Mouse (Mus musculus) megakaryocyte, embryonic 14.5 days (primary cell): ENCODE results near the gene Ankrd1. TPM values are rescaled to one million over a fixed set of nuclear protein-coding genes. Genes with fewer than 3 reads are reported as not detected.

ENCODE experiments used
- H3K27me3 ChIP-seq: replicated peaks from 2 replicates; pipeline ENCODE3; 2012; ENCODE audit warnings: inconsistent platforms
- H3K36me3 ChIP-seq: replicated peaks from 2 replicates; pipeline ENCODE3; 2012; ENCODE audit warnings: low read length, inconsistent platforms, mixed read lengths
- H3K4me1 ChIP-seq: 2 replicates; pipeline ENCODE4 v1.6.1; 2012; ENCODE audit warnings: inconsistent platforms
- H3K4me3 ChIP-seq: replicated peaks from 2 replicates; pipeline ENCODE3; 2012; ENCODE audit warnings: moderate library complexity, mild to moderate bottlenecking, inconsistent platforms
- H3K9me3 ChIP-seq: 2 replicates; pipeline ENCODE4 v1.6.1; 2012; ENCODE audit warnings: inconsistent platforms
- FLI1 ChIP-seq: IDR thresholded peaks from 2 replicates; pipeline ENCODE4 v1.6.1; 2012; ENCODE audit warnings: low read length, inconsistent platforms, mixed read lengths
- GATA1 ChIP-seq: IDR thresholded peaks from 3 replicates; pipeline ENCODE4 v1.6.1; 2012; ENCODE audit warnings: mixed read lengths, low read length, inconsistent platforms, borderline replicate concordance
- polyA plus RNA-seq: library from polyadenylated mRNA; stranded (reverse); fragments of >175 nt; gene quantifications from 2 replicates; pipeline ENCODE4 v1.2.3, GENCODE M21; 2012; ENCODE audit warnings: low replicate concordance; ENCODE audit not compliant: insufficient read depth

Ankrd1 gene
- polyA plus RNA-seq, 1 experiment, result not detected

DNA sequence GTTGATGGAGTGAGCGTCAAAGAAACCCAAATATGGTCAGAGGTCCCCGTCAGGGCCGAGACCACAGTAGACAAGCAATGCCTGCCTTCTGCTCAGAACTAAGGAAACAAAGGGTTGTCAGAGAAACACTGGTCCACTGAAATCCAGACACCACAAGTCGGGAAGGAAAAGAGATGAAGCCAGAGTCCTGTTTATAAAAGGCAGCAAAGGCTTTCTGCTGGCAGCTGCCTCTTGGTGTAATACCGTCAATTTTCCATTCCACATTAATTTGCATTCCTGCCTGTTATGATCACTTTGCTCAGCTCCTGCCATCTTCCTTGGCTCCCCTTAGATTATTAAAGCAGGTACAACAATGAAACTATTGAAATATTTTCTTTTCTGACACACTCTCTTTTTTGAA, 13.8 kb upstream of the Ankrd1 start:
- H3K27me3 ChIP-seq, result no peaks in the 10 kb centered on the region
- no peaks in the 10 kb centered on the region for H3K9me3 ChIP-seq
- no peaks in the 10 kb centered on the region for H3K36me3 ChIP-seq
- H3K4me3 ChIP-seq, result no peak overlapping the region
- peaks cover 37% of the 10 kb centered on the region for H3K4me1 ChIP-seq
- no peak for TF ChIP-seq FLI1
- no peak for TF ChIP-seq GATA1

GRCm38 (mm10) chr19:36133064-36133463, 13.2 kb upstream of the Ankrd1 start:
- Histone ChIP-seq H3K9me3 (no peaks in the 10 kb centered on the region), H3K4me1 (peaks cover 37% of the 10 kb centered on the region), H3K27me3 (no peaks in the 10 kb centered on the region), H3K36me3 (no peaks in the 10 kb centered on the region), H3K4me3 (no peak overlapping the region)
- no peak for TF ChIP-seq FLI1
- TF ChIP-seq GATA1, result no peak

- Histone ChIP-seq H3K36me3 (no peaks in the 10 kb centered on the region), H3K9me3 (no peaks in the 10 kb centered on the region), H3K4me1 (peaks cover 37% of the 10 kb centered on the region), H3K27me3 (no peaks in the 10 kb centered on the region), H3K4me3 (no peak overlapping the region)
- no peak for TF ChIP-seq FLI1
- no peak for TF ChIP-seq GATA1
These were observed 12.1 kb upstream of the Ankrd1 start for GRCm38 (mm10) chr19:36131990-36132389.

GRCm38 (mm10) chr19:36130181-36130580, 10.3 kb upstream of the Ankrd1 start:
- no peaks in the 10 kb centered on the region for H3K9me3 ChIP-seq
- H3K4me3 ChIP-seq, result peak overlapping the region; percentile 62
- TF ChIP-seq FLI1 (no peak), GATA1 (no peak)
- no peaks in the 10 kb centered on the region for H3K27me3 ChIP-seq
- H3K36me3 ChIP-seq, result no peaks in the 10 kb centered on the region
- peaks cover 37% of the 10 kb centered on the region for H3K4me1 ChIP-seq

DNA sequence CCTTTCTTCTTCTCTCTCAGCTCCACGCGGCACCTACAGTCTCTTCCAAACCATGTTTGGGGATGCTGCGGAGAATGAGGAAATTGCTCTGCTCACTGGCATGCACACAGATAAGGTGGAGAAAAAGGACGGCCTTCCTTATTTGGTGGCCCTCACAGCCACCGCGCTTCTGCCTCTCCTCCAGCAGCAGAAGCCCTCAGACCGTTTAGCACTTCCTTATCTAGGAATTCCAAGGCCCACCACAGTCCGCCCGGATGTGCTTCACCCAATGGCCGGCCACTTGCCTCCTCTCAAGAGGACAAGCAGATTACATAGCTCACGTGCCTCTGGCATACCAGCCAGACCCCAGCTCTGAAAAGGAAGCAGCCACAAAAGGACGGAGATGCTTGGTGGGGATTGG, 9.7 kb upstream of the Ankrd1 start:
- Histone ChIP-seq H3K9me3 (peaks cover 3% of the 10 kb centered on the region), H3K4me3 (peak overlapping the region; percentile 86), H3K27me3 (no peaks in the 10 kb centered on the region), H3K36me3 (no peaks in the 10 kb centered on the region), H3K4me1 (peaks cover 37% of the 10 kb centered on the region)
- TF ChIP-seq GATA1 (no peak), FLI1 (no peak)

- Histone ChIP-seq H3K9me3 (peaks cover 7% of the 10 kb centered on the region), H3K36me3 (no peaks in the 10 kb centered on the region), H3K4me1 (peaks cover 37% of the 10 kb centered on the region), H3K4me3 (peak overlapping the region; percentile 86), H3K27me3 (no peaks in the 10 kb centered on the region)
- no peak for TF ChIP-seq GATA1
- TF ChIP-seq FLI1, result no peak
These were observed 9.3 kb upstream of the Ankrd1 start for GRCm38 (mm10) chr19:36129213-36129612.

GRCm38 (mm10) chr19:36128440-36128839, 8.5 kb upstream of the Ankrd1 start:
- H3K27me3 ChIP-seq, result no peaks in the 10 kb centered on the region
- H3K4me1 ChIP-seq, result peaks cover 31% of the 10 kb centered on the region
- H3K36me3 ChIP-seq, result peaks cover 3% of the 10 kb centered on the region
- H3K4me3 ChIP-seq, result no peak overlapping the region
- H3K9me3 ChIP-seq, result peaks cover 15% of the 10 kb centered on the region
- no peak for TF ChIP-seq GATA1
- TF ChIP-seq FLI1, result no peak

DNA sequence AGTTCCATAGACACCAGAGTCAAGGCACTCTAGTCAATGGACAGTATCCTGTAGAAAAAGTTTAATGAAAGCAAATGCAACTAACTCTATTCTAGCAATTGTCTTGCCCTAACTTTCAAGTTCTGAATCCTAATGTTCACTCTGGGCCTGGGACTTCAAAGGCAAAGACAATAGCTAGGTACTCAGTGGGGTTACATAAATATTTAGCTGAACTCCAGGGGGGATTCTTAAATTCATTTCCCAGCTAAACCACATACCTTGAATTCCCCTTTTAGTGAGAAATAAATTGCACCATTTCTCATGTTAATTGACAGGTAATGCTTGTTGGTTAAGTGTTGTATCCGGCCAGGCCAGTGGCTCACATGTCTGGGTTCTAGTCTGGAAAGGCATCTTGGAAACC, 4.3 kb upstream of the Ankrd1 start:
- Histone ChIP-seq H3K4me1 (peaks cover 11% of the 10 kb centered on the region), H3K36me3 (peaks cover 3% of the 10 kb centered on the region), H3K4me3 (no peak overlapping the region), H3K9me3 (peaks cover 35% of the 10 kb centered on the region), H3K27me3 (peaks cover 4% of the 10 kb centered on the region)
- TF ChIP-seq GATA1 (no peak), FLI1 (no peak)

DNA sequence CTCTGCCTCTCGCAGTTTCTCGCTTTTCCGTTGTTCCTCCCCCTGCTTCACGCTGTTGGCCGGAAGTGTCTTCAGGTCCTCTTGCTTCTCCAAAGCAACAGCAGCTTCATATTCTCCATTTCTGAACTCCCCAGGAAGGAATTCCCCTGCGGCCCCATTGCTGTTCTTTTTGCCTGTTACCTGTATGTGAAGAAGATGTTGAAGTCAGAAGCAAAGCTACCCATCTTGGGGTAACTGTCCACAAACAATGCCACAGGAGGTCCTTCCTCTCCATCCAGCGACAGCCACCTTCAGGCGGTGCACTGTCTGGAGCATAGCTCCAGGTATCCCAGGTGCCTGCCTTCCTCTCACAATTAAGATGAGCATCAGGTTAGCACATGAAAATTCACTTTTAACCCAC, 680 bp downstream of the Ankrd1 start:
- Histone ChIP-seq H3K4me1 (peaks cover 10% of the 10 kb centered on the region; the same call in 1 of the 2 replicates), H3K4me3 (no peak overlapping the region), H3K36me3 (peaks cover 3% of the 10 kb centered on the region), H3K9me3 (peaks cover 28% of the 10 kb centered on the region), H3K27me3 (peaks cover 19% of the 10 kb centered on the region)
- TF ChIP-seq GATA1 (no peak), FLI1 (no peak)

GRCm38 (mm10) chr19:36116185-36116584, 3.7 kb downstream of the Ankrd1 start:
- Histone ChIP-seq H3K36me3 (no peaks in the 10 kb centered on the region), H3K27me3 (peaks cover 19% of the 10 kb centered on the region), H3K4me3 (no peak overlapping the region), H3K4me1 (peaks cover 10% of the 10 kb centered on the region; the same call in 1 of the 2 replicates), H3K9me3 (peaks cover under 1% of the 10 kb centered on the region; the same call in 1 of the 2 replicates)
- no peak for TF ChIP-seq GATA1

GRCm38 (mm10) chr19:36112007-36112406, 7.9 kb downstream of the Ankrd1 start:
- Histone ChIP-seq H3K27me3 (peaks cover 9% of the 10 kb centered on the region), H3K36me3 (no peaks in the 10 kb centered on the region), H3K4me3 (peak overlapping the region; percentile 28), H3K9me3 (no peaks in the 10 kb centered on the region), H3K4me1 (no peaks in the 10 kb centered on the region; the same call in 1 of the 2 replicates)
- no peak for TF ChIP-seq FLI1
- TF ChIP-seq GATA1, result no peak
